Mouse (Mus musculus) megakaryocyte-erythroid progenitor cell, adult 5-6 weeks (primary cell): Measurements from ENCODE around the gene Hcrt. TPM values are rescaled to one million over a fixed set of nuclear protein-coding genes. Genes with fewer than 3 reads are reported as not detected.

Experiments used
- ATAC-seq: replicated peaks from 2 replicates; pipeline ENCODE4 v1.8.0; 2016; ENCODE audit warnings: mild to moderate bottlenecking, inconsistent platforms; ENCODE audit not compliant: severe bottlenecking, poor library complexity, low FRiP score, low TSS enrichment
- total RNA-seq, 2 experiments: library from RNA; stranded (forward) in 1 of 2; stranded (reverse) in 1 of 2; fragments of 200-1000, 215-1000 nt in 1 of 2; fragments of >200 nt in 1 of 2; fragmentation: Nextera tagmentation in 1 of 2; gene quantifications; 2 replicates each; pipeline ENCODE4 v1.2.3; 2014 to 2017

Hcrt gene
- total RNA-seq (2014; fragmentation: Nextera tagmentation): not detected in 2 replicates
- not detected in 2 replicates for total RNA-seq (2017)

GRCm38 (mm10) chr11:100762831-100763230 is at the start of gene Hcrt:
Hcrt (minus strand) TSS chr11:100762931.
- no peak for ATAC-seq

DNA sequence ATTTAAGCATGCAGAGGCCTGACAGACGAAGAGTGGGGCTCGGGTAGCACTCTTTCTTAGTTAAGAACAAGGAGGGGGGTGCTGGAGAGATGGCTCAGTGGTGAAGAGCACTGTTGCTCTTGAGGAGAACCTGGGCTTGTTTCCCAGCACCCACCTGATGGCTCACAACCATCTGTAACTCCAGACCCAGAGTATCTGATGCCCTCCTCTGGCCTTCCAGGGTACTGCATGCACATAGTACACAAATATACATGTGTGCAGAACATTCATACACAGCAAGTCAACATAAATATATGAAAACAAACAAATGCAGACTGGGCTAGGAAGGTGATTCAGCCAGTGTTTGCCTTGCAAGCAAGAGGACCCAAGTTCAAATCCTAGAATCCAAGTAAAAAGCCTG is 48.4 kb upstream of the Hcrt start:
- ATAC-seq: no peak

DNA sequence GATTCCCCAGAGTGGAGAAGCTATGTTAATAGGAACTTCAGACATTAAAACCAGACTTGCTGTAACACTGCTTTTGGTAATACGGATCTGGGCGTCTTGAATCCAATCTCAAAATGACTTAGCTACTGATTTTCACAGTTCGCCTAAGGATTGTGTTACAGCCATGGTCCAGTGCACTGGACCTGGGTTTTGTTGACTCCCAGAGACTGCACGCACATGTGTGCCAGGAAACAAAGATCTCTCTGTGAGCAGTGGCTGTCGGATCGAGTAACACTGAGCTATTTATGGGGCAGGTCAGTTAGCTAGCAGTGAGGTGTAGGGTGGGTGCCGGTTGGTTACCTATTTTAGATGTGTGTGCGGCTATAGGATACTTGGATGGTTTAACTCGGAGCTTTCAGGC is 47.8 kb upstream of the Hcrt start:
- no peak for ATAC-seq

DNA sequence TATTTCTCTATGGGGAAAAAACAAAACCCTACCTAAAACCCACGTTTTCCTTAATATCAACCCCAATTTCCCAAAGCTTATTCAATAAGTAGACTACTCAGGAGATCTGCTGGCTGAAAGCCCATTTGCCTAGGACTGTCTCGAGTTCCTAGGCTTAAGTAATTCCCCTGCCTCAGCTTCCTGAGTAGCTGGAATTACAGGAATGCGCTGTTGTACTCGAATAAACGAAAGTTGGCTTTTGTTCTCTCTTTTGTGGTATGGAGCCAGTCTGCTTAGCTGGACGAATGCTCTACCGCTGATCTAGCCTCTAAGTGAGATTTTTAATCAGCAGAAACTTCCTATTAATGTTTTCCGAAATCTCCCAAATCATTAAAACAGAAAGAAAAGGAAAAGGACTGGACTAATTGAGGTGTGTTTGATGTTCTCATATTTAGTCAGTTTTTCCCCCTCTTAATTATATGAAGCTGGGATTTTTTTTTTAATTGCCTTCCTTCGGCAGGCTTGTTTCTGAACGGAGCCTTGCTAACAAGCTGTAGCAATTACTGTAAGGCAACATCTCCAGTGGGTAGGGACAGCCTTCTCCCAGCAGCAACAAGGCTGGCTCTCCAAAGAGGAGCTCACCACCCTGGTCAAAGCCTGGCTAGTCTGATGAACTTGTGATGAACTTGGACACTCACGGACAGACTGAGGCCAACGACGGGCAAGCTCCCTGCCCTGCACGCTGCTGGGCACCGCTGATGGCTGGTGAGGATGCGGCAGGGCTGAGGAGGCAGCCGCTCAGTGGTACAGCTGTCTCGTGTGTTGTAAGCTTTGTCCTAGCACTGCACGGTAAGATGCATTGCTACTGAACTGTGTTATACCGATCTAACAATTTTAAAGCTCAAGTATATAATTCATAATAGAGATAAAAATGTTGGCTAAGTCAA is 43.9 kb upstream of the Hcrt start:
- ATAC-seq: no peak

DNA sequence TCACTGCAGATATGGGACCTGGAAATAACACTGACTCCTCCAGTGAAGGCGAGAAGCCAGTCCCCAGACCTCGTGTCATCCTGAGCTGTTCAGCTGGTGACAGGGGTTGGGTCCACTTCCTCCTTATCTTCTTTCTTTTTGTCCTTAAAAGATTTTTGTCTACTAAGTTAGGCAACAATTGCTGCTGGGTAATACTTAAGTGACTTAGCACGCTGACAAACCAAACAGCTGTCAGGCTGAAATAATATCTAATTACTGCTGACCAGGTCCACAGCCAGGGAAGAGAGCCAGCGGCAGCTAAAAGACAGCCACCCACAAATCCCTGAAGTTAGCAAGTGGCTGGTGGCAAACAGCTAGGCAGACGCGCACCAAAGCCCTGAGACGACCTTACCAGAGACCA is 42.8 kb upstream of the Hcrt start:
- ATAC-seq: no peak

- no peak for ATAC-seq
These were observed 41.7 kb upstream of the Hcrt start for GRCm38 (mm10) chr11:100804409-100804808.

DNA sequence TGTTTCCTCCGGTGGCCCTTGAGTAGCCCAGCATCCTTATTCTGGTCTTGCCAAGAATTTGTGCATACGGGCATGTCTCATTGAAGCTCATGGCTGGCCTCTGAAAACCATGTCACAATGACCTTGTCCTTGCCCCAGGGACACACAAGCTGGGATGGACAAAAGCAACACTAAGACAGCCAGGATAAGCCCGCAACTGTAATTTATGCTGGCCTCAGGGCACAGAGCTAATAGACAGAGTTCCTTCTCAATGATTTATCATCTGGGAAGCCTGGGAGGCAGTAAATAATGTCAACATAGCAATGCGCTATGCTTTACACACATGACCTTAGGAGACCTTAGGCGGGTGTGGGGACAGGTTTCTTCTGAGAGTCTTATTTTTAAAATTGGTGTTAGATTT is 36.7 kb upstream of the Hcrt start:
- no peak for ATAC-seq

DNA sequence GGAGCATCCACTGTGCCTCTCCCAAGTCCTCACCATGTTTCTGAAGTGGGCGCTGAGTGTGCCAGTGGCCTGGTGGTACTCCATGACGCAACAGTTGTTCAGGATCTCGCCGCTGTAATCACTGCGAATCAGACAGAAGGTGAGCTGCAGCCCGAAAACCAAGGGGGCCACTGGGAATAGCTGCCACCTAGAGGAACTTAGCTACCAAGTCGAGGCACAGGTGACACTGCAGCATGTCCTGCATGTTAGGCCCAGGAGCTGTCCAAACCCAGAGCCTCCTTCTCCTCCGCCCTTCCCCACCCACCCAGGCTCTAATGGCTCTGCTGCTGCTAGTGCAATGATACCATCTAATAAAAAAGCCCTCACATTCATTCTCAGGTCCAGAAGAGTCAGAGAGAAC is 33.9 kb upstream of the Hcrt start:
- no peak for ATAC-seq

DNA sequence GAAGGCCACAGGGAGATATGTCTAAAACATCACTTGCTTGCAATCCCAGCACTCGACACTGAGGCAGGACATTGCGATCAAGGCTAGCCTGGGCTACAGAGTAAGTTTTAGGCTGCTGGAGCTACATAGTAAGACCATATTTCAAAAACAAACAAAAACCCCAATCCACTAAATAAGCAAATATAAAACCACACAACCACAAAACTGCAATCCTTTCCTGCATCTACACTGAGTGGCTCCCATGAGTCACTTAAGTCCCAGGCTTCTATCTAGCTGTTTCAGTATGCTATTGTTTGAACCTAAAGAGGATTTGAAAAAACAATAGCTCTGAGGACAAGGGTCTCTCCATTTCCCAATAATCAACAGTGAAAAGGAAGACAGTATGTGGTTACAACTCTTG is 32.7 kb upstream of the Hcrt start:
- no peak for ATAC-seq

- ATAC-seq: no peak
These were observed 28.8 kb upstream of the Hcrt start for GRCm38 (mm10) chr11:100791457-100792049.

DNA sequence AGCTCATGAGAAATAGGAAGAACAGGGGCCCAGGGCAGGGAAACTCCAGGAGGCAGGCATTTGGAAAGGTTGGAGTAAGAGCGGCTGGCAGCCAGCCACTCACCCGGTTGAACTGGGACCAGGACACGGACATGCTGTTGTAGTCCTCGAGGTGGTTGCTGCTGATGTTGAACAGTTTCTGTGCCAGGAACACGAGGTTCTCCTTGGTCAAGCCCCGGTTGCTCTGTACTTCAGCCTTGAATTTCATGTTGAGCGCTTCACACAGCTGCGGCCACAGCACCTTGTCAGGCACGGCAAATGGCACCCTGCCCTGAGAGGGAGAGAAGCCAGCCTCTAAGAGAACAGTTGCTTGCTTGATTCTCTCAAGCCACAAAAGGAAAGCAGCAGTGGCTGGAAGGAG is 27.9 kb upstream of the Hcrt start:
- ATAC-seq: peak; percentile 56

DNA sequence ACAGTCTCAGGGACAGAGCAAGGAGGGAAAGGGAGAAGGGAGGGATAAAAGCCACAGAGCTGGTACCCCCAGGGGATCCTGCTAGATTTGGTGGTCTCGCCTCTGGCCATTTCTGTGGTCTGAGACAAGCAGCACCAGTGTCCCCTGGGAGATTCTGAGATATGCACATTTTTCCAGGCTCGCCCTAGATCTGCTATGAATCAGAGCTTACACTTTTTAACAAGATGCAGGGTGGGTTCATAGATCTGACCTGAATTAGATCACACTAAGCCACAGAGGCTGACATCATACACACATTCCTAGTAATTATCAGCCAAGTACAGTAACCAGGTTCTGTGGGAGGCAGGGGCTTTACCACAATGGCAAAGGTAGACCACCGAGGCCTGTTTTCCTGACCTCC is 27.0 kb upstream of the Hcrt start:
- no peak for ATAC-seq

DNA sequence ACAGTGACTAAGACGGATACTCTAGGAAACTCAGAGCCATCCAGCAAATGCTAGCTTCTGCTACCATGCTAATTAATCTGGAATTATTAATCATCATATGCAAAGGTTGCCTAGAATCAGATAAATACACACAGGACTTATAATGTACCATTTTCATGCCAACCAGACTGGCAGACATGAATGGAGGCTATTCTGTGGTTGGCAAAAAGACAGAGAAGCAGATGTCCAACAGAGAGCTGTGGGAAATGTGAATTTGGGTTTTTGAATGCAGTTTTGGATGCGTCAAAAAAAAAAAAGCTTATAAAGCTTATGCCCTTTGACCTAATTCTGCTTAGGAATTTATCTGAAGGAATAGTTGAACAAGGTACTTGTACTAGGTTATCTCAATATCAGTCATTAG is 23.0 kb upstream of the Hcrt start:
- no peak for ATAC-seq

DNA sequence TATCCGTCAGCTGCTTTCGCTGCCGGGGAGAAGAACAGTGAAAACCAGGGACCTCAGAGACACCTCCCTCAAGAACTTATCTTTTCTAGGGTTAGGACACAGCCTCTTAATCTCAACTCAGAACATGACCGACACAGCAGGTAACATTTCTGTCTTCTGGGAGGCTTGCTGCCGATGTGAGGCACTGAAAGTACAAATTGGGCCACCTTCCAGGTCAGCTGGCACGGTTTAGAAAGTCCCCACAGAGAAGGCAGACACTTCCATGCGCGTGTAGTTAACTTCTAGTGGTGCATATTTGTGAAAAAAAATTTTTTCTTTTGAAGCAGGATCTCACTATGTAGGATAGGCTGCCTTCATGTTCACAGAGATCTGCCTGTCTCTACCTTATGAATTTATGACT is 21.6 kb upstream of the Hcrt start:
- ATAC-seq: no peak

GRCm38 (mm10) chr11:100782568-100782967 is 19.8 kb upstream of the Hcrt start:
- ATAC-seq: no peak

GRCm38 (mm10) chr11:100781763-100782475 is 19.2 kb upstream of the Hcrt start:
- no peak; the same call in 1 of the 2 replicates for ATAC-seq

GRCm38 (mm10) chr11:100780247-100780646 is 17.5 kb upstream of the Hcrt start:
- no peak for ATAC-seq

GRCm38 (mm10) chr11:100778069-100778468 is 15.3 kb upstream of the Hcrt start:
- no peak for ATAC-seq

- no peak for ATAC-seq
These were observed 13.2 kb upstream of the Hcrt start for GRCm38 (mm10) chr11:100775921-100776320.

DNA sequence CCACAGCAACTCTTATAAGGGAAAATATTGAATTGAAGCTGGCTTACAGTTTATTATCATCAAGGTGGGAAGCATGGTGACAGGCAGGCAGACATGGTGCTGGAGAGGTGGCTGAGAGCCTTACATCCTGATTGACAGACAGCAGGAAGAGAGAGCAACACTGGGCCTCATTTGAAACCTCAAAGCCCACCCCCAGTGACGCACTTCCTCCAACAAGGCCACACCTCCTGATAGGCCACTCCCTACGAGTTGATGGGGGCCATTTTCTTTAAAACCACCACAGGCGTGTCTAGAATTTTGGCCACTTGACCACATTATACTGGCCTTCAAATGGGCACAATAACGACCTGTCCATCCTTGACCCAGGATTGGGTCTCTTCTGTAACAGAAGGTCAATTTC is 11.5 kb upstream of the Hcrt start:
- ATAC-seq: no peak
